Mouse (Mus musculus) olfactory bulb, adult 2 months (tissue): Measurements from ENCODE around the gene Hnrnpu. TPM values are rescaled to one million over a fixed set of nuclear protein-coding genes. Genes with fewer than 3 reads are reported as not detected.
"Not testable (repeated sequence)": the region's sequence is repeated elsewhere in the genome, so short reads cannot be mapped to it uniquely, and the experiment has no call there.

Source experiments
- H3K27ac ChIP-seq: fragments of 200-500 bp; 2 replicates; pipeline ENCODE4 v1.5.1; 2012; ENCODE audit warnings: low read depth, low read length; ENCODE audit not compliant: insufficient read depth
- H3K4me1 ChIP-seq: fragments of 200-500 bp; 2 replicates; pipeline ENCODE4 v1.6.1; 2012; ENCODE audit warnings: low read length; ENCODE audit not compliant: control insufficient read depth, insufficient read depth
- H3K4me3 ChIP-seq: fragments of 200-500 bp; 2 replicates; pipeline ENCODE4 v1.5.1; 2012; ENCODE audit warnings: mild to moderate bottlenecking, low read depth, low read length, moderate library complexity; ENCODE audit not compliant: insufficient read depth
- CTCF ChIP-seq: fragments of 200-500 bp; IDR thresholded peaks from 2 replicates; pipeline ENCODE4 v1.5.1; 2012; ENCODE audit warnings: low read depth, mild to moderate bottlenecking, low read length, moderate library complexity; ENCODE audit not compliant: insufficient read depth
- POLR2A ChIP-seq: fragments of 200-500 bp; IDR thresholded peaks from 2 replicates; pipeline ENCODE4 v1.6.1; 2012; ENCODE audit warnings: mild to moderate bottlenecking, low read depth, low read length, moderate library complexity; ENCODE audit not compliant: insufficient read depth
- WGBS: fragments of 180-500 bp; shearing (Covaris S2); methylation state at CpG from one replicate; pipeline ENCODE4 v1.1.7; 2018; 5-methylcytosine and 5-hydroxymethylcytosine counted together
- polyA plus RNA-seq: library from polyadenylated mRNA; stranded (reverse); fragments of >200 nt; gene quantifications from 2 replicates; pipeline ENCODE4 v1.2.4, GENCODE M21; 2012; ENCODE audit warnings: low replicate concordance; ENCODE audit not compliant: missing spikeins, insufficient read depth, insufficient read length

The Hnrnpu gene
- polyA plus RNA-seq, 1 experiment: 2,130 TPM

DNA sequence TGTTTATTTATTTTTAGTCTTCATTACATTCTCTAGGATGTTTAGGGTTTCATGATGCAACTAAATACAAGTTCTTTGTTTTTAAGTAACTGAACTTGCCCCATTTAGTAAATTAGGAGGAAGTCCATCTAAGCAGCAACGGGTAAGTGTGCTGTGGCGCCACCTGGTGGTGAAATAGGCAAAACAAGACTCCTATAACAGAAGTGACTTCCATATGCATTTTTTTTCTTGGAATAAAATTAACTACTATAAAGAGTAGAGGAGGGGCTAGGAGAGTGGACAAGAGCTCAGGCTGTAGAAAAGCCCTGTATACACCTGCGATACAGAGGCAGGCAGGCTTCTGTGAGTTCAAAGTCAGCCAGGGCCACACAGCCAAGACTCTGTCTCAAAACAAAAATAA, 34.2 kb downstream of the Hnrnpu start:
- TF ChIP-seq POLR2A (no peak), CTCF (no peak)
- WGBS: 18% methylated on average over 3 of the region's 3 CpGs
- Histone ChIP-seq H3K27ac (no peak overlapping the region), H3K4me3 (no peak overlapping the region), H3K4me1 (no peaks in the 10 kb centered on the region)

- H3K4me1 ChIP-seq, H3K27ac ChIP-seq, H3K4me3 ChIP-seq: not testable (repeated sequence)
- WGBS: 96% methylated on average over 2 of the region's 2 CpGs
Observed at GRCm38 (mm10) chr1:178301261-178301660, 36.3 kb downstream of the Hnrnpu start.

GRCm38 (mm10) chr1:178294051-178294450, 43.5 kb downstream of the Hnrnpu start:
- TF ChIP-seq POLR2A (no peak), CTCF (no peak)
- peaks cover 12% of the 10 kb centered on the region for H3K4me1 ChIP-seq
- H3K4me3 ChIP-seq: no peak overlapping the region
- 66% methylated on average over 1 of the region's 1 CpGs for WGBS
- peak overlapping the region; percentile 40; the same call in 1 of the 2 replicates for H3K27ac ChIP-seq

DNA sequence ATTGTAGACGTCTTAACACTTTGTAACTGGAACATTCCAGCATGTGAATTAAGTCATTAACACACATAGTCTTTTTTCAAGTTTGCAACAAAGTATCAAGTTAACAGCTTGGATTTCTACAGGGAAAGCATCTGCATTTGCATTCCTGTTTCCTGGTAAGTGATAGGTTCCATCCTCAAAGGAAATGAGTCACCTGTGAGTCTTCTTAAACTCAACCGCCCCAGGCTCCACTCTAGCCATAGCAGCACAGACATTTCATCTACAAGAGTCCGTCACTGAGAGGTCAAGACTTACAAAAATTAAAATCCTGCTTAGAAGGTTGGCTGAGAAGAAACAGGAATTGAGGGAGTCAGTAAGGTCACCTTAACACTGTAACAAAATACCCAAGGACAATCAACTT, 45.9 kb downstream of the Hnrnpu start:
- Histone ChIP-seq H3K27ac (peak overlapping the region; percentile 47), H3K4me3 (no peak overlapping the region), H3K4me1 (peaks cover 12% of the 10 kb centered on the region)
- 56% methylated on average over 3 of the region's 3 CpGs for WGBS
- TF ChIP-seq POLR2A: no peak
- no peak for TF ChIP-seq CTCF

- 67% methylated on average over 8 of the region's 8 CpGs for WGBS
- peaks cover 3% of the 10 kb centered on the region for H3K4me1 ChIP-seq
- no peak overlapping the region for H3K4me3 ChIP-seq
- TF ChIP-seq CTCF: no peak
- TF ChIP-seq POLR2A: no peak
- no peak overlapping the region for H3K27ac ChIP-seq
Observed at GRCm38 (mm10) chr1:178287601-178288176, 49.9 kb downstream of the Hnrnpu start.

- Histone ChIP-seq H3K4me3 (no peak overlapping the region), H3K27ac (no peak overlapping the region), H3K4me1 (no peaks in the 10 kb centered on the region)
- WGBS: 79% methylated on average over 2 of the region's 2 CpGs
- no peak for TF ChIP-seq CTCF
- TF ChIP-seq POLR2A: no peak
Observed at GRCm38 (mm10) chr1:178283946-178284720, 53.5 kb downstream of the Hnrnpu start.

GRCm38 (mm10) chr1:178283314-178283713, 54.3 kb downstream of the Hnrnpu start:
- H3K27ac ChIP-seq, H3K4me1 ChIP-seq, H3K4me3 ChIP-seq: not testable (repeated sequence)
- 87% methylated on average over 3 of the region's 3 CpGs for WGBS

GRCm38 (mm10) chr1:178276054-178276911, 61.3 kb downstream of the Hnrnpu start:
- TF ChIP-seq CTCF (no peak), POLR2A (peak; percentile 53)
- Histone ChIP-seq H3K4me3 (peak overlapping the region; percentile 58), H3K27ac (peak overlapping the region; percentile 85), H3K4me1 (peaks cover 9% of the 10 kb centered on the region; the same call in 1 of the 2 replicates)
- under 1% methylated on average over 86 of the region's 87 CpGs for WGBS

DNA sequence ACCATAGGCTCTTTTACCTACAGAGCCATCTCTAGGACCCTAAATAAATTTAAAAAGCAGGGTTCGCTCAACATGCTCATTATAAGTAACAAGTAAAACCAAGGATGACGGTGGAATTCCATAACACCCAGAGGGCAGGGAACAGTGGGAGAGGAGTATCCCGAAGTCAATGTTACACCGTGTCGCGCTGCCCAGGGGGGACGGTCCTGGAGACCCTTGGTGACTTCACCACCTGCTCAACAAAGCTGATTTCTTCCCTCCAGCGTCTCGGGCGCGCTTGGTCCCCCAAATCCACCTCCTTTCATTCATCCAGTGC, 61.9 kb downstream of the Hnrnpu start:
- no peak for TF ChIP-seq CTCF
- TF ChIP-seq POLR2A: no peak
- 7% methylated on average over 11 of the region's 11 CpGs for WGBS
- Histone ChIP-seq H3K27ac (0 out of 2 replicates have a peak overlapping the region, but pooled peaks have one; percentile 85), H3K4me1 (peaks cover 9% of the 10 kb centered on the region; the same call in 1 of the 2 replicates), H3K4me3 (peak overlapping the region; percentile 58)
